Mouse (Mus musculus) thymus, adult 2 months (tissue): ENCODE results near the gene Rasa2.

Experiments
- CTCF ChIP-seq: fragments of 200-500 bp; IDR thresholded peaks from 2 replicates; pipeline ENCODE4 v1.5.1; 2012; ENCODE audit warnings: mild to moderate bottlenecking, control low read depth, low read length, moderate library complexity, borderline replicate concordance; ENCODE audit not compliant: control insufficient read depth, poor library complexity, insufficient read depth; ENCODE audit errors: extremely low read depth
- POLR2A ChIP-seq: fragments of 200-500 bp; IDR thresholded peaks from 2 replicates; pipeline ENCODE4 v1.6.1; 2012; ENCODE audit warnings: mild to moderate bottlenecking, low read length, control low read depth, moderate library complexity; ENCODE audit not compliant: control insufficient read depth, poor library complexity, insufficient read depth; ENCODE audit errors: extremely low read depth

GRCm38 (mm10) chr9:96627042-96627441, 4.4 kb downstream of the Rasa2 start:
- no peak for TF ChIP-seq CTCF
- TF ChIP-seq POLR2A = no peak
